Mouse (Mus musculus): ENCODE measurements at regions not wholly inside any gene's neighbourhood (a gene's known extent, or its start where the extent isn't known, plus 50 kb on each side); places are given as distances from the start of the nearest gene placed in this dataset.

DNA sequence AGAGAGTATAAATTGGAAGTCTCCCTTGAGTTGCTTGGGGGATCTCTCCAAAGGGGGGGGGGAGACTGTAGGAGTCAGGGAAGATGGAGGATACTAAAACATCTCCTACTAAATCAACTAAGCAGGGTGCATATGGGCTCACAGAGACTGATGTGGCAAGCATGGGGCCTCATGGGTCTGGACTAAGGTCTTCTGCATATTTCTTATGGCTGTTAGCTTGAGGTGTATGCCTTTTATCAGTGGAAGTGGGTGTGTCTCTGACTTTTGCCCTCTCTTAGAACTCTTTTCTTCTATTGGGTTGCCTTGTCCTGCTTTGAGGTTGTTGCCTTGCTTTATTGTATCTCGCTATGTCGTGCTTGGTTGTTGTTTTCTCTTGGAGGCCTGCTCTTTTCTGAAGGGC lies 150.1 kb upstream of the Sel1l start:
- no peak overlapping the region for H3K4me2 ChIP-seq (ENCODE audit: low read depth)
- H3ac ChIP-seq (ENCODE audit: control insufficient read depth, insufficient read length) = no peak overlapping the region
- no peaks in the 10 kb centered on the region for H3K27me3 ChIP-seq (ENCODE audit: control insufficient read depth, insufficient read depth, insufficient read length)
- H3K4me3 ChIP-seq = no peak overlapping the region
- no peaks in the 10 kb centered on the region for H3K36me3 ChIP-seq (ENCODE audit: control insufficient read depth, insufficient read depth)
- H3K79me2 ChIP-seq (ENCODE audit: control insufficient read depth, insufficient read depth) = no peaks in the 10 kb centered on the region
- TF ChIP-seq SRF (IDR thresholded peaks at IDR 0.05; ENCODE audit: control insufficient read depth, insufficient read length, low read depth) (no peak), REST (IDR thresholded peaks at IDR 0.05; ENCODE audit: insufficient read depth, insufficient read length) (no peak), MYOG (IDR thresholded peaks at IDR 0.05; ENCODE audit: control insufficient read depth in 1 of 3, insufficient read depth in 1 of 3, insufficient read length in 2 of 3, low read depth in 2 of 3) (no peak), POLR2AphosphoS2 (IDR thresholded peaks at IDR 0.05; ENCODE audit: insufficient read length, low read depth) (no peak), E2F4 (IDR thresholded peaks at IDR 0.05; ENCODE audit: insufficient read depth) (no peak), TCF3 (IDR thresholded peaks at IDR 0.05; ENCODE audit: insufficient read length, low read depth) (no peak), TCF12 (IDR thresholded peaks at IDR 0.05; ENCODE audit: insufficient read depth, poor library complexity, severe bottlenecking) (no peak), USF1 (IDR thresholded peaks at IDR 0.05; ENCODE audit: low read depth) (no peak), CEBPB (IDR thresholded peaks at IDR 0.05; ENCODE audit: insufficient read depth, poor library complexity, severe bottlenecking) (no peak), MAX (IDR thresholded peaks at IDR 0.05; ENCODE audit: low read depth) (no peak), POLR2A (IDR thresholded peaks at IDR 0.05; ENCODE audit: insufficient read length, low read depth) (no peak)

DNA sequence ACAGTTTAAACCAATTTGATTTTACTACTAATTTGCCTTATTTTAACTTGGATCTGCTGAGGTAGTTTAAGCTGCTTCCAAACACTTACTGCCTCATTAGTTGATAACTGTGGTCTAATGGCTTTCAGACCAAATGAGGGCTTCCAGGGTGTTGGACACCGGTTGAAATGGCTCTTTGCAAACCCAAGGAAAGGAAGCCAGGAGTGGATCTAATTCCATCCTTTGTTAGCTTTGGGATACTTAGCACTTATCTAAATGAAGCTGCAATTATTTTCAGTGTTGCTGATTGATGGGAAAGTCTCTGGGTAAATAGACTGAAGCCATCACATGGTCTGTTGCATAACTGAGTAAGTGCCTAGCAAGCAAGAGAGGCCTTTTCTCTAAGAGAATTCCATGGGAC lies 148.4 kb upstream of the Sel1l start:
- no peaks in the 10 kb centered on the region for H3K27me3 ChIP-seq (ENCODE audit: control insufficient read depth, insufficient read depth, insufficient read length)
- H3K79me2 ChIP-seq (ENCODE audit: control insufficient read depth, insufficient read depth) = no peaks in the 10 kb centered on the region
- H3K36me3 ChIP-seq (ENCODE audit: control insufficient read depth, insufficient read depth) = no peaks in the 10 kb centered on the region
- H3K4me3 ChIP-seq = no peak overlapping the region
- TF ChIP-seq TCF3 (IDR thresholded peaks at IDR 0.05; ENCODE audit: insufficient read length, low read depth) = no peak
- no peak for TF ChIP-seq MYOG (IDR thresholded peaks at IDR 0.05; ENCODE audit: control insufficient read depth in 1 of 3, insufficient read depth in 1 of 3, insufficient read length in 2 of 3, low read depth in 2 of 3)
- no peak for TF ChIP-seq SRF (IDR thresholded peaks at IDR 0.05; ENCODE audit: control insufficient read depth, insufficient read length, low read depth)
- TF ChIP-seq CEBPB (IDR thresholded peaks at IDR 0.05; ENCODE audit: insufficient read depth, poor library complexity, severe bottlenecking) = no peak
- no peak for TF ChIP-seq POLR2AphosphoS2 (IDR thresholded peaks at IDR 0.05; ENCODE audit: insufficient read length, low read depth)
- no peak for TF ChIP-seq POLR2A (IDR thresholded peaks at IDR 0.05; ENCODE audit: insufficient read length, low read depth)
- TF ChIP-seq USF1 (IDR thresholded peaks at IDR 0.05; ENCODE audit: low read depth) = no peak
- no peak for TF ChIP-seq TCF12 (IDR thresholded peaks at IDR 0.05; ENCODE audit: insufficient read depth, poor library complexity, severe bottlenecking)
- no peak for TF ChIP-seq MYOD1 (IDR thresholded peaks at IDR 0.05; ENCODE audit: control insufficient read depth in 1 of 3, insufficient read length in 2 of 3, low read depth in 2 of 3)
- no peak for TF ChIP-seq REST (IDR thresholded peaks at IDR 0.05; ENCODE audit: insufficient read depth, insufficient read length)
- TF ChIP-seq E2F4 (IDR thresholded peaks at IDR 0.05; ENCODE audit: insufficient read depth) = no peak
- TF ChIP-seq MAX (IDR thresholded peaks at IDR 0.05; ENCODE audit: low read depth) = no peak
- H3ac ChIP-seq (ENCODE audit: control insufficient read depth, insufficient read length) = no peak overlapping the region
- no peak overlapping the region for H3K4me2 ChIP-seq (ENCODE audit: low read depth)

DNA sequence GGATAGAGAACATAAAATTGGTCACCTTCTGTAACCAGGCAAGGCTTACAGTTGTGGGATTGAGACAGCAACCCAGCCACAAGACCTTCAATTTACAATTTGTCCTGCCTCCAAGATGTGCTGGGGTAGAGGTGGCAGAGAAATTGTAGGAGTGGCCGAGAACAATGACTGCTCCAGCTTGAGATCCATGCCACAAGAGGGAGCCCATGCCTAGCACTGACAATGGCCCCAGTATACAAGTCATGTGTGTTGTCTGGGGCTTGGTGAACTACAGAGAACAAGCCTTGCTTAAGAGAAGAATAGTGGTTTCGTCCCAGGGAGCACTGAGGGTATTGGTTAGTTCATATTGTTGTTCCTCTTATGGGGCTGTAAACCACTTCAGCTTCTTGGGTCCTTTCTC lies 146.6 kb upstream of the Sel1l start:
- Histone ChIP-seq H3K36me3 (ENCODE audit: control insufficient read depth, insufficient read depth) (no peaks in the 10 kb centered on the region), H3K4me2 (ENCODE audit: low read depth) (no peak overlapping the region), H3K4me3 (no peak overlapping the region), H3ac (ENCODE audit: control insufficient read depth, insufficient read length) (no peak overlapping the region), H3K79me2 (ENCODE audit: control insufficient read depth, insufficient read depth) (no peaks in the 10 kb centered on the region), H3K27me3 (ENCODE audit: control insufficient read depth, insufficient read depth, insufficient read length) (no peaks in the 10 kb centered on the region)
- TF ChIP-seq TCF12 (IDR thresholded peaks at IDR 0.05; ENCODE audit: insufficient read depth, poor library complexity, severe bottlenecking) (no peak), REST (IDR thresholded peaks at IDR 0.05; ENCODE audit: insufficient read depth, insufficient read length) (no peak), MAX (IDR thresholded peaks at IDR 0.05; ENCODE audit: low read depth) (no peak), MYOG (IDR thresholded peaks at IDR 0.05; ENCODE audit: control insufficient read depth in 1 of 3, insufficient read depth in 1 of 3, insufficient read length in 2 of 3, low read depth in 2 of 3) (no peak), SRF (IDR thresholded peaks at IDR 0.05; ENCODE audit: control insufficient read depth, insufficient read length, low read depth) (no peak), CEBPB (IDR thresholded peaks at IDR 0.05; ENCODE audit: insufficient read depth, poor library complexity, severe bottlenecking) (no peak), USF1 (IDR thresholded peaks at IDR 0.05; ENCODE audit: low read depth) (no peak), MYOD1 (IDR thresholded peaks at IDR 0.05; ENCODE audit: control insufficient read depth in 1 of 3, insufficient read length in 2 of 3, low read depth in 2 of 3) (no peak), E2F4 (IDR thresholded peaks at IDR 0.05; ENCODE audit: insufficient read depth) (no peak), POLR2A (IDR thresholded peaks at IDR 0.05; ENCODE audit: insufficient read length, low read depth) (no peak), TCF3 (IDR thresholded peaks at IDR 0.05; ENCODE audit: insufficient read length, low read depth) (no peak)

DNA sequence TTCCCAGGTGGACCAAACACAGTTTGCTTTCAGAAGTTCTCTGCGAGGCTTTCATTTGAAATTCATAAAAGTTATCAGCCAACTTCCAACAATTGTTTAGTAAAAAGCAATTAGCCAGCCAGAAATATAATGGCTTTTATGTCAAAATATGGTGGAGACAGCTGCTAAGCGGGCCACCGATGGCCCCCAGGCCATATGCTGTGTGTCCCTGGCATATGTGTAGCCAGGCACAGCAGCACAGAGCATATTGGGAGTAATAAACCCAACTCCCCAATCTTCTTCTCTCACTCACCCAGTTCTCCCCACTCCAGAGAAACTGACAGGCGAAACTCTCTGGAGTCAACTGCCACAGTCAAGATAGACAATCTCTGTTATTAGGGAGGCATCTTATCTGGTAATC lies 137.5 kb upstream of the Sel1l start:
- no peak for TF ChIP-seq MAX (IDR thresholded peaks at IDR 0.05; ENCODE audit: low read depth)
- no peak for TF ChIP-seq MYOD1 (IDR thresholded peaks at IDR 0.05; ENCODE audit: control insufficient read depth in 1 of 3, insufficient read length in 2 of 3, low read depth in 2 of 3)
- TF ChIP-seq TCF3 (IDR thresholded peaks at IDR 0.05; ENCODE audit: insufficient read length, low read depth) = no peak
- no peak for TF ChIP-seq POLR2A (IDR thresholded peaks at IDR 0.05; ENCODE audit: insufficient read length, low read depth)
- TF ChIP-seq CEBPB (IDR thresholded peaks at IDR 0.05; ENCODE audit: insufficient read depth, poor library complexity, severe bottlenecking) = no peak
- no peak for TF ChIP-seq SRF (IDR thresholded peaks at IDR 0.05; ENCODE audit: control insufficient read depth, insufficient read length, low read depth)
- TF ChIP-seq POLR2AphosphoS2 (IDR thresholded peaks at IDR 0.05; ENCODE audit: insufficient read length, low read depth) = no peak
- Histone ChIP-seq H3ac (ENCODE audit: control insufficient read depth, insufficient read length) (no peak overlapping the region), H3K79me2 (ENCODE audit: control insufficient read depth, insufficient read depth) (no peaks in the 10 kb centered on the region), H3K4me3 (no peak overlapping the region), H3K36me3 (ENCODE audit: control insufficient read depth, insufficient read depth) (no peaks in the 10 kb centered on the region), H3K4me2 (ENCODE audit: low read depth) (no peak overlapping the region), H3K27me3 (ENCODE audit: control insufficient read depth, insufficient read depth, insufficient read length) (no peaks in the 10 kb centered on the region)

DNA sequence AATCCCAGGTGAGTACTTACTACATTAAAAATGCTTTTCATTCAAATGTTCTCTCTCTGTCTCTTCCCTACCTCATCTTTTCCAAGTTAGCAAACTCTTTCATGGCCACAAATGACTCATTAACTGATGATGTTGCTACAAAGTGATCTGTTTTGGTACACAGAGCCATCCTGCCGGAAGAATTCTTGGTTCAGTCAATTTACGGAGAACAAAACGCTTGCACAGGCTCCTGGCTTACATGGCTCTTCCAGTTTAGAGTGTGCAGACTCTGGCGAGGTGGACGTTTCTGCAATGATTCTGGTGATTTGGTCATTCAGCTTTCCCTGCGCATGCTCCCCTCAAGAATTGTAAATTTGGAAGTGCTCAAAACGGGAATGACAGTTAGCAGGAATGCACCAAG lies 131.4 kb upstream of the Sel1l start:
- Histone ChIP-seq H3K4me3 (no peak overlapping the region), H3K36me3 (ENCODE audit: control insufficient read depth, insufficient read depth) (no peaks in the 10 kb centered on the region), H3ac (ENCODE audit: control insufficient read depth, insufficient read length) (no peak overlapping the region), H3K4me2 (ENCODE audit: low read depth) (no peak overlapping the region), H3K27me3 (ENCODE audit: control insufficient read depth, insufficient read depth, insufficient read length) (no peaks in the 10 kb centered on the region), H3K79me2 (ENCODE audit: control insufficient read depth, insufficient read depth) (no peaks in the 10 kb centered on the region)
- TF ChIP-seq REST (IDR thresholded peaks at IDR 0.05; ENCODE audit: insufficient read depth, insufficient read length) (no peak), POLR2A (IDR thresholded peaks at IDR 0.05; ENCODE audit: insufficient read length, low read depth) (no peak), USF1 (IDR thresholded peaks at IDR 0.05; ENCODE audit: low read depth) (no peak), TCF12 (IDR thresholded peaks at IDR 0.05; ENCODE audit: insufficient read depth, poor library complexity, severe bottlenecking) (no peak), MYOG (IDR thresholded peaks at IDR 0.05; ENCODE audit: control insufficient read depth in 1 of 3, insufficient read depth in 1 of 3, insufficient read length in 2 of 3, low read depth in 2 of 3) (no peak), MAX (IDR thresholded peaks at IDR 0.05; ENCODE audit: low read depth) (no peak), MYOD1 (IDR thresholded peaks at IDR 0.05; ENCODE audit: control insufficient read depth in 1 of 3, insufficient read length in 2 of 3, low read depth in 2 of 3) (no peak), TCF3 (IDR thresholded peaks at IDR 0.05; ENCODE audit: insufficient read length, low read depth) (no peak), POLR2AphosphoS2 (IDR thresholded peaks at IDR 0.05; ENCODE audit: insufficient read length, low read depth) (no peak), CEBPB (IDR thresholded peaks at IDR 0.05; ENCODE audit: insufficient read depth, poor library complexity, severe bottlenecking) (no peak), SRF (IDR thresholded peaks at IDR 0.05; ENCODE audit: control insufficient read depth, insufficient read length, low read depth) (no peak), E2F4 (IDR thresholded peaks at IDR 0.05; ENCODE audit: insufficient read depth) (no peak)
